19 mouse cellular contexts compared by ENCODE assay signal in genomic region chr5:86086751-86087150, GRCm38 (mm10). TPM values are rescaled to one million over a fixed set of nuclear protein-coding genes. Genes with fewer than 3 reads are reported as not detected.
DNase-seq lines count a peak whose midpoint lies in the region; ATAC-seq and TF ChIP-seq lines count a peak whose summit lies in the region.
"Had no signal": no experiment of that assay in that cellular context is flagged by ENCODE, and none has a peak within 500 bp of the region (broad histone marks: within the 10 kb centered on the region; RNA-seq: fewer than 3 reads in every experiment).

No protein-coding gene starts in this region.

- no peak for TF ChIP-seq CTCF in lung, postnatal 0 days (IDR thresholded peaks at IDR 0.05)
- TF ChIP-seq CTCF in MEL (IDR thresholded peaks at IDR 0.05 in 2 of 3, conservative IDR thresholded peaks at IDR 0.05 in 1 of 3; ENCODE audit: control insufficient read depth in 1 of 3, insufficient read depth in 1 of 3, low read depth in 2 of 3, low read length in 3 of 3, poor library complexity in 1 of 3, severe bottlenecking in 1 of 3), result no peak

- TF ChIP-seq RAD21 in MEL (IDR thresholded peaks at IDR 0.05; ENCODE audit: low read depth, low read length), result no peak

- TF ChIP-seq POLR2A in MEL (IDR thresholded peaks at IDR 0.05; ENCODE audit: control insufficient read depth in 1 of 2, insufficient read depth in 1 of 2, low read depth in 1 of 2, low read length in 2 of 2, poor library complexity in 1 of 2), result no peak

- H3K4me1 ChIP-seq in lung, postnatal 0 days (ENCODE audit: insufficient read depth, low read depth, low read length), result no peaks in the 10 kb centered on the region
- peaks cover 0 to 3% of the 10 kb centered on the region in 2 experiments; a peak in 2 of 4 replicates for H3K4me1 ChIP-seq in MEL (ENCODE audit: control insufficient read depth in 1 of 2, insufficient read depth in 2 of 2, low read length in 2 of 2)
- no peaks in the 10 kb centered on the region for H3K4me1 ChIP-seq in kidney, embryonic 14.5 days (ENCODE audit: control insufficient read depth, insufficient read depth, low read length)
- H3K4me1 ChIP-seq in hindbrain, embryonic 11.5 days (replicated peaks; ENCODE audit: control insufficient read depth, insufficient read depth, low read length), result no peaks in the 10 kb centered on the region
- no peaks in the 10 kb centered on the region for H3K4me1 ChIP-seq in midbrain, embryonic 13.5 days (replicated peaks)
- H3K4me1 ChIP-seq: embryonic facial prominence, embryonic 12.5 days; lung, embryonic 15.5 days; midbrain, embryonic 15.5 days; neural tube, embryonic 13.5 days; stomach, embryonic 15.5 days had no signal

- no peak overlapping the region for H3K27ac ChIP-seq in lung, postnatal 0 days (ENCODE audit: low read length)
- H3K27ac ChIP-seq in MEL (ENCODE audit: control insufficient read depth, low read depth, low read length), result no peak overlapping the region
- no peak overlapping the region for H3K27ac ChIP-seq in kidney, embryonic 14.5 days (ENCODE audit: low read depth, low read length)
- H3K27ac ChIP-seq in hindbrain, embryonic 11.5 days (ENCODE audit: low read depth, low read length), result no peak overlapping the region
- no peak overlapping the region for H3K27ac ChIP-seq in midbrain, embryonic 13.5 days
- H3K27ac ChIP-seq: embryonic facial prominence, embryonic 12.5 days; heart, adult 2 months; hindbrain, postnatal 0 days; lung, embryonic 15.5 days; midbrain, embryonic 15.5 days; neural tube, embryonic 13.5 days; stomach, embryonic 15.5 days had no signal

- H3K4me3 ChIP-seq in lung, postnatal 0 days (ENCODE audit: low read depth, low read length), result no peak overlapping the region
- H3K4me3 ChIP-seq in MEL (ENCODE audit: control insufficient read depth in 1 of 2, insufficient read depth in 1 of 2, low read depth in 2 of 2, low read length in 2 of 2), result no peak overlapping the region
- no peak overlapping the region for H3K4me3 ChIP-seq in kidney, embryonic 14.5 days (ENCODE audit: low read length)
- H3K4me3 ChIP-seq in hindbrain, embryonic 11.5 days (ENCODE audit: low read depth, low read length), result no peak overlapping the region
- H3K4me3 ChIP-seq in midbrain, embryonic 13.5 days (replicated peaks), result no peak overlapping the region
- H3K4me3 ChIP-seq: embryonic facial prominence, embryonic 12.5 days; heart, adult 2 months; lung, embryonic 15.5 days; midbrain, embryonic 15.5 days; neural tube, embryonic 13.5 days; stomach, embryonic 15.5 days had no signal

- peak; percentile 53 for DNase-seq in lung, postnatal 36 days
- no peak for DNase-seq in lung, postnatal 0 days (ENCODE audit: low spot score)
- peak; percentile 37 for DNase-seq in MEL (ENCODE audit: low read depth, low spot score)
- DNase-seq in splenic B cell, adult 2 months (ENCODE audit: low read depth, low spot score), result peak; percentile 93
- no peak for DNase-seq in hindbrain, embryonic 11.5 days (ENCODE audit: low spot score)
- DNase-seq: cerebellum, postnatal 14 days; heart, adult 2 months; layer of hippocampus, adult 9-11 months had no signal

- no peaks in the 10 kb centered on the region for H3K36me3 ChIP-seq in lung, postnatal 0 days (ENCODE audit: insufficient read depth, low read length)
- peaks cover 0 to 10% of the 10 kb centered on the region in 2 experiments; a peak in 2 of 4 replicates for H3K36me3 ChIP-seq in MEL (ENCODE audit: control insufficient read depth in 1 of 2, insufficient read depth in 2 of 2, low read length in 2 of 2)
- peaks cover 12% of the 10 kb centered on the region; the same call in 1 of the 2 replicates for H3K36me3 ChIP-seq in splenic B cell, adult 2 months (ENCODE audit: control insufficient read depth, insufficient read depth, low read length, poor library complexity, severe bottlenecking)
- H3K36me3 ChIP-seq in kidney, embryonic 14.5 days (ENCODE audit: control insufficient read depth, insufficient read depth, low read length), result no peaks in the 10 kb centered on the region
- no peaks in the 10 kb centered on the region for H3K36me3 ChIP-seq in hindbrain, embryonic 11.5 days (ENCODE audit: control insufficient read depth, insufficient read depth, low read length)
- H3K36me3 ChIP-seq in midbrain, embryonic 13.5 days, result no peaks in the 10 kb centered on the region
- H3K36me3 ChIP-seq: embryonic facial prominence, embryonic 12.5 days; lung, embryonic 15.5 days; midbrain, embryonic 15.5 days; neural tube, embryonic 13.5 days; stomach, embryonic 15.5 days had no signal

- H3K27me3 ChIP-seq in lung, postnatal 0 days (replicated peaks; ENCODE audit: insufficient read depth, low read length), result no peaks in the 10 kb centered on the region
- no peaks in the 10 kb centered on the region for H3K27me3 ChIP-seq in MEL (ENCODE audit: control insufficient read depth in 1 of 2, insufficient read depth in 2 of 2, low read length in 2 of 2)
- H3K27me3 ChIP-seq in splenic B cell, adult 2 months (ENCODE audit: control insufficient read depth, insufficient read depth, low read length, poor library complexity, severe bottlenecking), result no peaks in the 10 kb centered on the region
- H3K27me3 ChIP-seq in kidney, embryonic 14.5 days (ENCODE audit: control insufficient read depth, insufficient read depth, low read length), result no peaks in the 10 kb centered on the region
- no peaks in the 10 kb centered on the region for H3K27me3 ChIP-seq in hindbrain, embryonic 11.5 days (ENCODE audit: control insufficient read depth, insufficient read depth, low read length)
- no peaks in the 10 kb centered on the region for H3K27me3 ChIP-seq in midbrain, embryonic 13.5 days
- H3K27me3 ChIP-seq: embryonic facial prominence, embryonic 12.5 days; lung, embryonic 15.5 days; midbrain, embryonic 15.5 days; neural tube, embryonic 13.5 days; stomach, embryonic 15.5 days had no signal

- H3K4me2 ChIP-seq in lung, postnatal 0 days (replicated peaks; ENCODE audit: low read depth, low read length), result no peak overlapping the region
- H3K4me2 ChIP-seq in kidney, embryonic 14.5 days (replicated peaks; ENCODE audit: low read depth, low read length), result no peak overlapping the region
- H3K4me2 ChIP-seq in hindbrain, embryonic 11.5 days (replicated peaks; ENCODE audit: low read depth, low read length), result no peak overlapping the region
- H3K4me2 ChIP-seq in midbrain, embryonic 13.5 days (replicated peaks), result no peak overlapping the region
- H3K4me2 ChIP-seq: embryonic facial prominence, embryonic 12.5 days; liver, embryonic 11.5 days; lung, embryonic 15.5 days; midbrain, embryonic 15.5 days; neural tube, embryonic 13.5 days; stomach, embryonic 15.5 days had no signal

- no peaks in the 10 kb centered on the region for H3K79me2 ChIP-seq in MEL (ENCODE audit: control insufficient read depth, insufficient read depth, low read length, poor library complexity)

- 68% methylated on average over 6 of the region's 6 CpGs for WGBS in lung, postnatal 0 days
- WGBS in kidney, embryonic 14.5 days, result 81% methylated on average over 6 of the region's 6 CpGs
- WGBS in hindbrain, embryonic 11.5 days, result 86% methylated on average over 6 of the region's 6 CpGs
- WGBS in midbrain, embryonic 13.5 days, result 86% methylated on average over 6 of the region's 6 CpGs

- ATAC-seq in lung, postnatal 0 days, result no peak
- ATAC-seq in megakaryocyte, adult 5-6 weeks (ENCODE audit: poor library complexity, severe bottlenecking), result peak; percentile 67
- no peak for ATAC-seq in kidney, embryonic 14.5 days (ENCODE audit: low FRiP score, low TSS enrichment)
- ATAC-seq in hindbrain, embryonic 11.5 days (ENCODE audit: low FRiP score), result no peak
- no peak for ATAC-seq in midbrain, embryonic 13.5 days
- ATAC-seq: hindbrain, postnatal 0 days; midbrain, embryonic 15.5 days had no signal

- no peak for TF ChIP-seq EP300 in lung, postnatal 0 days (IDR thresholded peaks at IDR 0.05)
- peak in 1 of 2 experiments; percentile 22; a peak in 1 of 4 replicates for TF ChIP-seq EP300 in MEL (IDR thresholded peaks at IDR 0.05; ENCODE audit: low read depth in 1 of 2, low read length in 2 of 2)

- H3K9me3 ChIP-seq in lung, postnatal 0 days (ENCODE audit: low read length), result no peaks in the 10 kb centered on the region
- H3K9me3 ChIP-seq in MEL (replicated peaks; ENCODE audit: insufficient read depth, low read length), result no peaks in the 10 kb centered on the region
- no peaks in the 10 kb centered on the region for H3K9me3 ChIP-seq in kidney, embryonic 14.5 days (ENCODE audit: control insufficient read depth, low read length)
- no peaks in the 10 kb centered on the region for H3K9me3 ChIP-seq in hindbrain, embryonic 11.5 days (ENCODE audit: control insufficient read depth, low read length)
- H3K9me3 ChIP-seq in midbrain, embryonic 13.5 days, result no peaks in the 10 kb centered on the region
- H3K9me3 ChIP-seq: embryonic facial prominence, embryonic 12.5 days; lung, embryonic 15.5 days; midbrain, embryonic 15.5 days; neural tube, embryonic 13.5 days; stomach, embryonic 15.5 days had no signal

- H3K9ac ChIP-seq in lung, postnatal 0 days (replicated peaks; ENCODE audit: low read depth), result no peak overlapping the region
- H3K9ac ChIP-seq in MEL (ENCODE audit: control insufficient read depth, low read depth, low read length, poor library complexity, severe bottlenecking), result no peak overlapping the region
- no peak overlapping the region for H3K9ac ChIP-seq in kidney, embryonic 14.5 days (ENCODE audit: low read depth, low read length)
- no peak overlapping the region for H3K9ac ChIP-seq in hindbrain, embryonic 11.5 days (ENCODE audit: low read depth, low read length)
- H3K9ac ChIP-seq in midbrain, embryonic 13.5 days (replicated peaks), result no peak overlapping the region
- H3K9ac ChIP-seq: embryonic facial prominence, embryonic 12.5 days; lung, embryonic 15.5 days; midbrain, embryonic 15.5 days; neural tube, embryonic 13.5 days; stomach, embryonic 15.5 days had no signal

RNA-seq across cellular contexts. Expression of gene Stap1, which starts 15.2 kb away (rescaled TPM):
- polyA plus RNA-seq in lung, postnatal 0 days (2015; fragmentation: Nextera tagmentation; extraction: Ambion mirVana), result 0.36 and 0.50 TPM in 2 replicates
- not detected in 2 replicates for total RNA-seq in MEL (2012; rRNA removed)
- under 1 TPM in 1 of 2 experiments, not detected in 1; 0.03 TPM for polyA plus RNA-seq in MEL (2012; ENCODE audit: insufficient read depth in 1 of 2, insufficient read length in 2 of 2, low read depth in 1 of 2, low replicate concordance in 2 of 2, missing spikeins in 1 of 2)
- total RNA-seq in megakaryocyte, adult 5-6 weeks (2015), result 44.8 and 57.3 TPM in 2 replicates
- total RNA-seq in megakaryocyte, adult 5-6 weeks (2017), result 36.6 and 38.5 TPM in 2 replicates
- 0.13 and 0.23 TPM in 2 replicates for polyA plus RNA-seq in kidney, embryonic 14.5 days (2014; fragmentation: Nextera tagmentation; extraction: Ambion mirVana)
- polyA plus RNA-seq in hindbrain, embryonic 11.5 days (2014; fragmentation: Nextera tagmentation; extraction: Ambion mirVana), result 0.57 and 0.66 TPM in 2 replicates
- 0.28 and 0.31 TPM in 2 replicates for polyA plus RNA-seq in midbrain, embryonic 13.5 days (2015; fragmentation: Nextera tagmentation; extraction: Ambion mirVana)
- total RNA-seq: hindbrain, postnatal 0 days; left cerebral cortex, postnatal 36 days had no signal

RNA-seq across cellular contexts. Expression of gene Cenpc1, which starts 21.4 kb away (rescaled TPM):
- 10.1 and 10.9 TPM in 2 replicates for polyA plus RNA-seq in lung, postnatal 0 days (2015; fragmentation: Nextera tagmentation; extraction: Ambion mirVana)
- total RNA-seq in MEL (2012; rRNA removed), result 9.6 and 11.6 TPM in 2 replicates
- polyA plus RNA-seq in MEL (2012; ENCODE audit: insufficient read depth in 1 of 2, insufficient read length in 2 of 2, low read depth in 1 of 2, low replicate concordance in 2 of 2, missing spikeins in 1 of 2), result 10 to 100 TPM in 1 of 2 experiments, not detected in 1; 12.6 TPM
- 38.7 and 43.2 TPM in 2 replicates for total RNA-seq in megakaryocyte, adult 5-6 weeks (2015)
- total RNA-seq in megakaryocyte, adult 5-6 weeks (2017), result 40.5 and 44.6 TPM in 2 replicates
- polyA plus RNA-seq in kidney, embryonic 14.5 days (2014; fragmentation: Nextera tagmentation; extraction: Ambion mirVana), result 27.0 and 39.6 TPM in 2 replicates
- polyA plus RNA-seq in hindbrain, embryonic 11.5 days (2014; fragmentation: Nextera tagmentation; extraction: Ambion mirVana), result 50.4 and 52.1 TPM in 2 replicates
- 42.7 and 43.0 TPM in 2 replicates for polyA plus RNA-seq in midbrain, embryonic 13.5 days (2015; fragmentation: Nextera tagmentation; extraction: Ambion mirVana)

Comparison
In these comparisons a context has a peak if more than half of its experiments do, and no peak if none do; other contexts are left out.
1. DNase-seq: peak in lung, postnatal 36 days (single experiment), MEL (single experiment) and splenic B cell, adult 2 months (single experiment); none in lung, postnatal 0 days (single experiment) and hindbrain, embryonic 11.5 days (single experiment).